Mouse (Mus musculus) kidney, postnatal 0 days (tissue): ENCODE measurements around the gene Map4k2. TPM values are rescaled to one million over a fixed set of nuclear protein-coding genes. Genes with fewer than 3 reads are reported as not detected.

Source experiments
- ATAC-seq: fragments of 200-750 bp; cut with Nextera tagmentation; replicated peaks from 2 replicates; pipeline ENCODE4 v1.8.0; 2017; ENCODE audit warnings: low read depth, moderate number of reproducible peaks, moderate TSS enrichment, moderate library complexity; ENCODE audit not compliant: low FRiP score
- DNase-seq: peaks from one replicate; pipeline ENCODE4 v3.0.0-alpha.2; 2016; ENCODE audit warnings: low spot score
- H3K27ac ChIP-seq: fragments of 300-500 bp; sonication (generic); 2 replicates; pipeline ENCODE4 v1.5.1; 2014; ENCODE audit warnings: mild to moderate bottlenecking
- H3K27me3 ChIP-seq: fragments of 300-500 bp; sonication (generic); 2 replicates; pipeline ENCODE4 v1.6.1; 2014; ENCODE audit warnings: low read length, mixed read lengths; ENCODE audit not compliant: insufficient read depth
- H3K36me3 ChIP-seq: fragments of 300-500 bp; sonication (generic); 2 replicates; pipeline ENCODE4 v1.6.1; 2014; ENCODE audit warnings: low read length, mixed read lengths; ENCODE audit not compliant: insufficient read depth
- H3K4me1 ChIP-seq: fragments of 300-500 bp; sonication (generic); replicated peaks from 2 replicates; pipeline ENCODE4 v1.6.1; 2014; ENCODE audit warnings: antibody characterized with exemption, low read length, mixed read lengths; ENCODE audit not compliant: insufficient read depth
- H3K4me2 ChIP-seq: fragments of 300-500 bp; sonication (generic); 2 replicates; pipeline ENCODE4 v1.6.1; 2014; ENCODE audit warnings: mild to moderate bottlenecking, low read length, moderate library complexity, mixed read lengths
- H3K4me3 ChIP-seq: fragments of 300-500 bp; sonication (generic); replicated peaks from 2 replicates; pipeline ENCODE4 v1.5.1; 2014; ENCODE audit warnings: low read depth, low read length
- H3K9ac ChIP-seq: fragments of 300-500 bp; sonication (generic); 2 replicates; pipeline ENCODE4 v1.6.1; 2014; ENCODE audit warnings: low read depth, low read length
- H3K9me3 ChIP-seq: fragments of 300-500 bp; sonication (generic); replicated peaks from 2 replicates; pipeline ENCODE4 v1.6.1; 2016; ENCODE audit warnings: low read length, inconsistent platforms, mixed read lengths
- CTCF ChIP-seq: IDR thresholded peaks from 2 replicates; pipeline ENCODE4 v1.5.1; 2016; ENCODE audit warnings: antibody characterized with exemption, low read depth, mild to moderate bottlenecking, moderate library complexity
- WGBS: fragments of 180-500 bp; shearing (Covaris S2); extraction: QIAGEN DNeasy Blood & Tissue Kit; methylation state at CpG from one replicate; pipeline ENCODE4 v1.1.7; 2014; 5-methylcytosine and 5-hydroxymethylcytosine counted together
- polyA plus RNA-seq: library from polyadenylated mRNA; unstranded; fragments of >200 nt; fragmentation: Nextera tagmentation; extraction: Ambion mirVana; gene quantifications from 2 replicates; pipeline ENCODE4 v1.2.1, GENCODE M21; 2015

The Map4k2 gene
- polyA plus RNA-seq, 1 experiment from 2014 or later: 12.2 TPM

DNA sequence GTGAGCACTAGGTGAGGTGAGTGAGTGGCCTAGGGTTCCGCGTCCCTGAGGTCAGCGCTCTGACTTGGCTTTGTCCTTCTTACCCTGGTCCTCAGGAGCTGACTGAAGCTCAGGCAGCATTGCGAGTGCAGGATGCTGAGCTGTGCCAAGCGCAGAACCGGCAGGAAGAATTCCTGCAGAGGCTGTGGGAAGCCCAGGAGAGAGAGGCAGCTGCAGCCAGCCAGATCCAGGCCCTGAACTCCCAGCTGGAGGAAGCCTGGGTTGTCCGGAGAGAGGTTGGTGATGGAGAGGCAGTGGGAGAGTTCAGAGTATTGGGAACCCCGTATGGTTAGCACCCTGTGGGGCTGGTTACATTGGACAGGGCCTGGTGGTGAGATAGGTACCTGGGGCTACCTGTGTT, 27.1 kb upstream of the Map4k2 start:
- no peak for TF ChIP-seq CTCF
- Histone ChIP-seq H3K36me3 (peaks cover 71% of the 10 kb centered on the region), H3K9ac (no peak overlapping the region), H3K4me2 (no peak overlapping the region), H3K27me3 (no peaks in the 10 kb centered on the region), H3K9me3 (no peaks in the 10 kb centered on the region), H3K4me3 (no peak overlapping the region), H3K27ac (no peak overlapping the region), H3K4me1 (no peaks in the 10 kb centered on the region)
- DNase-seq: no peak
- WGBS: 86% methylated on average over 8 of the region's 8 CpGs
- no peak for ATAC-seq

DNA sequence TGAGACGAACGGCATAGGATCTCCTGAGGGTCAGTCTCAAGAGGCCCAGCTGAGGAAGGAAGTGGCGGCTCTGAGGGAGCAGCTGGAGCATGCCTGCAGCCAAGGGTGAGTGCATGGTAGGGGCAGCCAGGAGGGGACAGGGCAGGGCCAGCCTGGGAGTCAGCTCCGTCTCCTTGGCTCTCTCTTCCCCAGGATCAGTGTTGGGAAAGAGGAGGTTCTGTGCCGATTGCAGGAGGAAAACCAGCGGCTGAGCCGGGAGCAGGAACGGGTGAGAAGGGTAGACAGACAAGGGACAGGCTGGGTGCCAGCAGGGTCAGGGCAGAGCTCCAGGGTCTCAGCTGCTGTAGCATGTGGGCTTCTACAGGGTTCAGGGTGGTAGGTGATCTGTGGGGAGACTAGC, 26.4 kb upstream of the Map4k2 start:
- Histone ChIP-seq H3K36me3 (peaks cover 72% of the 10 kb centered on the region), H3K27me3 (no peaks in the 10 kb centered on the region), H3K4me3 (no peak overlapping the region), H3K9ac (no peak overlapping the region), H3K9me3 (no peaks in the 10 kb centered on the region), H3K4me2 (no peak overlapping the region), H3K27ac (no peak overlapping the region), H3K4me1 (no peaks in the 10 kb centered on the region)
- no peak for ATAC-seq
- TF ChIP-seq CTCF: no peak
- 82% methylated on average over 8 of the region's 8 CpGs for WGBS
- no peak for DNase-seq

DNA sequence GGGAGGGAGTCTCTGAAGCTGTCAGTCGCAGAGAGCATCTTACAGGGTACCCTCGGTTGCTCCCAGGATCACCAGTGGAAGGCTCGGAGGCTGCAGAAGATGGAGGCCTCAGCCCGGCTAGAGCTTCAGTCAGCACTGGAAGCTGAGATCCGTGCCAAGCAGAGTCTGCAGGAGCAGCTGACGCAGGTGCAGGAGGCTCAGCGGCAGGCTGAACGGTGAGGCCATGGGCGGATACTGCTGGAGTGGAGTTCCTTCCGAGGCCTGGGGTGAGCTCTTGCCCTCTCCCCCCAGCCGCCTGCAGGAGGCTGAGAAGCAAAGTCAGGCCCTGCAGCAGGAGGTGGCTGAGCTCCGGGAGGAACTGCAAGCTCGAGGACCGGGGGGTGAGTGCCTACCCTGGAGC, 25.4 kb upstream of the Map4k2 start:
- Histone ChIP-seq H3K27ac (no peak overlapping the region), H3K9ac (no peak overlapping the region), H3K4me2 (no peak overlapping the region), H3K9me3 (no peaks in the 10 kb centered on the region), H3K4me3 (no peak overlapping the region), H3K4me1 (no peaks in the 10 kb centered on the region), H3K36me3 (peaks cover 64% of the 10 kb centered on the region), H3K27me3 (no peaks in the 10 kb centered on the region)
- TF ChIP-seq CTCF: no peak
- no peak for DNase-seq
- 80% methylated on average over 14 of the region's 14 CpGs for WGBS
- no peak for ATAC-seq

DNA sequence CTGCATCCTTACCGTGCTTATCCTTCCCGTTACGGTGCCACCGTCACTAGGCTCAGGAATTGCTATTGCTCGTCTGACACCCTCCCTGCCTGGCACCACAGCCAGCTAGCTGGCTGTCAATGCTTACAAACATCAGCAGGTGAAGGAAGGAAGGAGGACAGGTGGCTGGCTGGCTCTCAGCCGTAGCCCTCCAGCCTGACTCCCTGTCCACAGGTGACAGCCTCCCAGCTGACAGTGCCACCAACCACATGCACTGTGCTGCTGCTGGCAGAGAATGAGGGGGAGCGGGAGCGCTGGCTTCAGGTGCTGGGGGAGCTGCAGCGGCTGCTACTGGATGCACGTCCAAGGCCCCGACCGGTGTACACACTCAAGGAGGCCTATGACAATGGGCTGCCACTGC, 22.8 kb upstream of the Map4k2 start:
- Histone ChIP-seq H3K27me3 (no peaks in the 10 kb centered on the region), H3K27ac (no peak overlapping the region), H3K9ac (no peak overlapping the region), H3K4me3 (no peak overlapping the region), H3K4me1 (no peaks in the 10 kb centered on the region), H3K9me3 (no peaks in the 10 kb centered on the region), H3K36me3 (peaks cover 63% of the 10 kb centered on the region), H3K4me2 (no peak overlapping the region)
- 94% methylated on average over 12 of the region's 12 CpGs for WGBS
- ATAC-seq: no peak
- TF ChIP-seq CTCF: no peak
- DNase-seq: no peak

DNA sequence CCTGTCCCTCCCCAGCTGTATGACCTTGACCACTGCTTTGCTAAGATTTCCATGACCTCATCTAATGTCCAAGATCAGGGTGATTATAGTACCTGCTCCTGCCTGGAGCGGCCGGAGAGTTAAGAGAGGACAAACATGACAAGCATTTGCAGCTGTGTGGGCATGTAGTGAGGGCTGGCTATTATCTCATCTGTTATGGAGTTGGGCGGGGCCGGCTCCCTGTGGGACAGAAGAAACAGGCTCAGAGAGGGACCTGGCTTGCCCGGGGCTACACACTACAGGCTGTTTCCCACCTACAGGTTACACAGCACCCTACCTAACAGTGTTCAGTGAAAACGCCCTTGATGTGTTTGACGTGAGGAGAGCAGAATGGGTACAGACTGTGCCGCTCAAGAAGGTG, 19.6 kb upstream of the Map4k2 start:
- ATAC-seq: 0 out of 2 replicates have a peak, but pooled peaks have one; percentile 2
- Histone ChIP-seq H3K27me3 (no peaks in the 10 kb centered on the region), H3K4me2 (no peak overlapping the region), H3K27ac (peak overlapping the region; percentile 42; the same call in 1 of the 2 replicates), H3K36me3 (peaks cover 34% of the 10 kb centered on the region), H3K4me3 (no peak overlapping the region), H3K9me3 (no peaks in the 10 kb centered on the region), H3K4me1 (no peaks in the 10 kb centered on the region), H3K9ac (no peak overlapping the region)
- no peak for DNase-seq
- 79% methylated on average over 8 of the region's 8 CpGs for WGBS
- TF ChIP-seq CTCF: no peak

DNA sequence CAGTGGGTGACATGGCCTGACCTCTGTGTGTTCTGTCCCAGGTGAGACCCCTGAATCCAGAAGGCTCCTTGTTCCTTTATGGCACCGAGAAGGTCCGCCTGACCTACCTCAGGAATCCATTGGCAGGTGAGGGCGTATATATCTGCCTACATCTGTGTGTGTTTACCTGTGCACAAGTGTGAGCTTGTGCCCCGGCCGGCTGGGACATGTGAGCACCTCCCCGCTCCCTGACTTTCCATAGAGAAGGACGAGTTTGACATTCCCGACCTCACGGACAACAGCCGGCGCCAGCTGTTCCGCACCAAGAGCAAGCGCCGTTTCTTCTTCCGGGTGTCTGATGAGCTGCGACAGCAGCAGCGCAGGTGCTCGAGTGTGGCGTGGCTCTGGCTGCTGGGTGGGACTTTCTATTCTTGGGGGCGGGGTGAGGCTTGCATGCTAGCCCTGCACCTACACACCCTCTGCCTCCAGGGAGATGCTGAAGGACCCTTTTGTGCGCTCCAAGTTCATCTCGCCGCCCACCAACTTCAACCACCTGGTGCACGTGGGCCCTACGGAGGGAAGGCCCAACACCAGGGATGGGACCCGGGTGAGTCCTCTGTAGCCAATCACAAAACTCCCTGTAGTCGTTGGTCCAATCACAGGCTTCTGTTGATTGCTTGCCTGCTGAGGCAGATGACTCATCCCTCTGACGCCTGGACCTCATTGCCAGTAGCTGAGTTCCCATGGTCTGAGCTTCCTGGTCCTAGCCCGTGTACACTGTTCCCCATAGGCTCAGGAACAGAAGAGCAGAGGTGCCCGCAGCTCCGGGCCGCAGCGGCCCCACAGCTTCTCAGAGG, 18.9 kb upstream of the Map4k2 start:
- H3K4me1 ChIP-seq: no peaks in the 10 kb centered on the region
- no peak for DNase-seq
- WGBS: 65% methylated on average over 33 of the region's 33 CpGs
- no peak overlapping the region for H3K4me3 ChIP-seq
- no peak overlapping the region for H3K9ac ChIP-seq
- TF ChIP-seq CTCF: no peak
- ATAC-seq: peak; percentile 50
- peaks cover 29% of the 10 kb centered on the region for H3K36me3 ChIP-seq
- H3K27ac ChIP-seq: peak overlapping the region; percentile 42; the same call in 1 of the 2 replicates
- H3K9me3 ChIP-seq: no peaks in the 10 kb centered on the region
- no peak overlapping the region for H3K4me2 ChIP-seq
- H3K27me3 ChIP-seq: no peaks in the 10 kb centered on the region
